Mouse (Mus musculus) hindbrain, embryonic 14.5 days (tissue): ENCODE measurements around the gene Vps35. TPM values are rescaled to one million over a fixed set of nuclear protein-coding genes. Genes with fewer than 3 reads are reported as not detected.

Source experiments
- ATAC-seq: fragments of 200-750 bp; cut with Nextera tagmentation; 2 replicates; pipeline ENCODE4 v1.8.0; 2017; ENCODE audit warnings: moderate number of reproducible peaks, mild to moderate bottlenecking, moderate TSS enrichment, moderate library complexity; ENCODE audit not compliant: low FRiP score
- DNase-seq: peaks from one replicate; pipeline ENCODE4 v3.0.0-alpha.2; 2015; ENCODE audit warnings: low spot score
- H3K27ac ChIP-seq: fragments of 300-500 bp; sonication (generic); 2 replicates; pipeline ENCODE4 v1.5.1; 2014; ENCODE audit warnings: mild to moderate bottlenecking, moderate library complexity
- H3K27me3 ChIP-seq: fragments of 300-500 bp; sonication (generic); 2 replicates; pipeline ENCODE4 v1.6.1; 2014; ENCODE audit warnings: mild to moderate bottlenecking, low read length, mixed read lengths; ENCODE audit not compliant: control insufficient read depth, insufficient read depth
- H3K36me3 ChIP-seq: fragments of 300-500 bp; sonication (generic); replicated peaks from 2 replicates; pipeline ENCODE4 v1.6.1; 2014; ENCODE audit not compliant: control insufficient read depth, insufficient read depth
- H3K4me1 ChIP-seq: fragments of 300-500 bp; sonication (generic); replicated peaks from 2 replicates; pipeline ENCODE4 v1.6.1; 2014; ENCODE audit warnings: antibody characterized with exemption, low read length, mixed read lengths; ENCODE audit not compliant: control insufficient read depth, insufficient read depth
- H3K4me2 ChIP-seq: fragments of 300-500 bp; sonication (generic); replicated peaks from 2 replicates; pipeline ENCODE4 v1.6.1; 2014; ENCODE audit warnings: mild to moderate bottlenecking, moderate library complexity
- H3K4me3 ChIP-seq: fragments of 300-500 bp; sonication (generic); replicated peaks from 2 replicates; pipeline ENCODE4 v1.5.1; 2014; ENCODE audit warnings: mild to moderate bottlenecking, low read length
- H3K9ac ChIP-seq: fragments of 300-500 bp; sonication (generic); 2 replicates; pipeline ENCODE4 v1.6.1; 2014
- H3K9me3 ChIP-seq: fragments of 300-500 bp; sonication (generic); 2 replicates; pipeline ENCODE4 v1.6.1; 2016; ENCODE audit warnings: low read length; ENCODE audit not compliant: control insufficient read depth
- WGBS: fragments of 180-500 bp; shearing (Covaris S2); extraction: QIAGEN DNeasy Blood & Tissue Kit; methylation state at CpG from one replicate; pipeline ENCODE4 v1.1.7; 2014; 5-methylcytosine and 5-hydroxymethylcytosine counted together
- polyA plus RNA-seq: library from polyadenylated mRNA; unstranded; fragments of >200 nt; fragmentation: Nextera tagmentation; extraction: Ambion mirVana; gene quantifications from 2 replicates; pipeline ENCODE4 v1.2.1, GENCODE M21; 2014

Vps35 gene
- polyA plus RNA-seq, 1 experiment from 2014 or later: 179 TPM

DNA sequence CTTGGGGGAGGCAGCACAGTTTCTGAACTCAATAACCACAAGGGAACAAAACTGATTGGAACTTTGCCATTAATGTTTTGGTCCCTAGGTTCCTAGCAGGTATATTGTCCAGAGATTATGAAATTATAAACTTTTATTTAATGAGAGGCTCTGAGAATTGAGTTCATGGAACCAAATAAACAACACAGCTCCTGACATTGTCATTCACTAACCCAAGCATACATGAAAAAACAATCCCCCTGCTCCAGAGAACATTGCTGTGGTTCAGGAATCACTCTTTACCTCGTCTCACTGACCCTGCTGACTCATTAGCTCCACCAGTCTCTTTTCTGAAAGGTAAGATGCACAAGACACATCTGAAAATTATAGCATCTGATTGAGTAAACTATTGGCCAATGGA is 73.9 kb downstream of the Vps35 start, which contains the start of gene Olfr371:
Gene Olfr371 (plus strand): TSS at position 301 of the 400 bp plus-strand sequence.
- DNase-seq (no peak), ATAC-seq (no peak)
- Histone ChIP-seq H3K9me3 (no peaks in the 10 kb centered on the region), H3K4me2 (no peak within 1 kb of the TSS), H3K27ac (no peak within 1 kb of the TSS), H3K27me3 (no peaks in the 10 kb centered on the region), H3K36me3 (no peaks in the 10 kb centered on the region), H3K4me3 (no peak within 1 kb of the TSS), H3K4me1 (no peaks in the 10 kb centered on the region), H3K9ac (no peak within 1 kb of the TSS)
- 42% methylated on average over 1 of the region's 1 CpGs for WGBS

DNA sequence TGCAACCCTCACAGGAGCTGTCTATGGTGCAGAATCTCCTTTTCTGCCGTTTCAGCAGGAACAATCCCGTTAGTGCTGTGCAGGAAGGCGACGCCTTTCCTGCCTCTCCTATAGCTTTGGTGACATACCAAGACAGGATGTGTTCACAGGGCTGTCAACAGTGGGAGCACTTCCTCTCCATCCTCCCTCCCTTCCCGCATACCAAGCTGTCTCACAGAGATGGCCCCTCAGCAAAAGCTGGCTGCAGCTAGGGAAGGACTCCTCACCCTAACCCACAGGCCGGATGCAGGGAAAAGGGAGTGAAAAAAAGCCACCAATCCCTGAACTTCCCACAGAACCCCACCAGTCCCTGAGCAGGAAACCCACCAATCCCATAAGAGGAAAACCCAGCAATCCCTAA is 78.6 kb downstream of the Vps35 start:
- WGBS: 56% methylated on average over 6 of the region's 6 CpGs
- H3K27me3 ChIP-seq: no peaks in the 10 kb centered on the region
- no peak overlapping the region for H3K27ac ChIP-seq
- DNase-seq (no peak), ATAC-seq (no peak)
- no peak overlapping the region for H3K9ac ChIP-seq
- no peaks in the 10 kb centered on the region for H3K36me3 ChIP-seq
- no peaks in the 10 kb centered on the region for H3K4me1 ChIP-seq
- H3K9me3 ChIP-seq: no peaks in the 10 kb centered on the region
- H3K4me2 ChIP-seq: no peak overlapping the region
- H3K4me3 ChIP-seq: no peak overlapping the region

DNA sequence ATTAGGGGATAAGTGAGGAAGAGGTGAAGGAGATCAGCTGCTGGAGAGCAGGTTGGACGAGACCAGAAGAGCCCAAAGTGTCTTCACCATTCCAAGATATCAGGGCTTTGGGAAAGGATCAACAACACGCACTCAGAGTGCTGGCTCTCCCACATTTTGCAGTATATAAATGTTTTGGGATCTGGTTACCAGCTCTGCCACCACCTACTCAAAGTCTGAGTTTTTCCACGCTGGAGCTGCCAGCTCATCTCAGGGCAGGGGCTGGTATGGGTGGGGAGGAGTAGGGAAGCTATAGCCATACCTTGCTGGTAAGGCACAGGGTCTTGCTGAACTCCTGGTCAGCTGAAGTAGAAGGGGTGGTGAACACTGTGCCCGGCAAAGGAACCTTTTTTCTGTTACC is 79.4 kb downstream of the Vps35 start:
- no peak overlapping the region for H3K9ac ChIP-seq
- no peak overlapping the region for H3K4me3 ChIP-seq
- DNase-seq (no peak), ATAC-seq (no peak)
- H3K9me3 ChIP-seq: no peaks in the 10 kb centered on the region
- H3K4me1 ChIP-seq: no peaks in the 10 kb centered on the region
- H3K27me3 ChIP-seq: no peaks in the 10 kb centered on the region
- no peaks in the 10 kb centered on the region for H3K36me3 ChIP-seq
- H3K4me2 ChIP-seq: no peak overlapping the region
- WGBS: 83% methylated on average over 4 of the region's 4 CpGs
- H3K27ac ChIP-seq: no peak overlapping the region

Other genes with a start within 250 kb of the Vps35 start
- 63.0 and 68.9 TPM in 2 replicates for gene Fbxw9, start 239.7 kb downstream of the Vps35 start, polyA plus RNA-seq
- gene Gm5741, start 231.8 kb downstream of the Vps35 start, polyA plus RNA-seq: 1.4 TPM in 1 of 2 replicates, not detected in the other
- 105 and 113 TPM in 2 replicates for gene Dhps, start 228.0 kb downstream of the Vps35 start, polyA plus RNA-seq
- 119 and 136 TPM in 2 replicates for gene Wdr83os, start 219.1 kb downstream of the Vps35 start, polyA plus RNA-seq
- 41.2 and 43.9 TPM in 2 replicates for gene Wdr83, start 218.5 kb downstream of the Vps35 start, polyA plus RNA-seq
- 17.3 and 20.1 TPM in 2 replicates for gene Man2b1, start 216.5 kb downstream of the Vps35 start, polyA plus RNA-seq
- gene Zfp791, start 176.7 kb downstream of the Vps35 start, polyA plus RNA-seq: 3.6 TPM in 2 replicates
- not detected in 2 replicates for gene Cks1brt, start 147.9 kb downstream of the Vps35 start, polyA plus RNA-seq
- gene Olfr371, start 73.8 kb downstream of the Vps35 start, polyA plus RNA-seq: not detected in 2 replicates
- gene Orc6, start 170 bp downstream of the Vps35 start, polyA plus RNA-seq: 71.8 and 74.2 TPM in 2 replicates
- 0.25 and 0.27 TPM in 2 replicates for gene Mylk3, start 86.5 kb upstream of the Vps35 start, polyA plus RNA-seq
- gene 4921524J17Rik, start 133.0 kb upstream of the Vps35 start, polyA plus RNA-seq: 35.7 and 46.9 TPM in 2 replicates
- gene Gpt2, start 192.8 kb upstream of the Vps35 start, polyA plus RNA-seq: 56.7 and 67.1 TPM in 2 replicates